Mouse (Mus musculus): ENCODE data around the gene Armc7. TPM values are rescaled to one million over a fixed set of nuclear protein-coding genes. Genes with fewer than 3 reads are reported as not detected.
"Not testable (repeated sequence)": the region's sequence is repeated elsewhere in the genome, so short reads cannot be mapped to it uniquely, and the experiment has no call there.

Gene Armc7
- polyA plus RNA-seq, 1 experiment from 2014 or later, result 7.0 TPM

DNA sequence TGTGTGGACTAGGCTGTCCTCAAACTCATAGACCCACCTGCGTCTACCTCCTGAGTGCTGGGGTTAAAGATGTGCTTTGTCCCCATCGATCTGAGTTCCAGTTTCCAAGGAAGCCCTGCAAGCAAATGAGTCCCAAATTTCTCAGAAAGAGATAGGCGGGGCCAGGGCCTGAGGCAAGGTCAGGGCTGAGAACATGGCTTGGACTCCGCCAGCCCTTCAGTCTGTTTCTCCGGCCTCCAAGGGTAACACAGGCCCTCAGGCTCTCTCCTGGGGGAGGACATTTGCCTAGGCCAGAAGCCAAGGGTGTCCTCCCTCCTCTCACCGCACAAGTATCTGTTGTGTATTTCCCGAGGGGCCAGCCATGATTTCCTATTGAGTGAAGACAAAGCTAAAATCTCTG lies 3.3 kb upstream of the Armc7 start:
- Histone ChIP-seq H3K9me3 (ENCODE audit: control insufficient read depth) (no peaks in the 10 kb centered on the region), H3K27me3 (replicated peaks; ENCODE audit: control insufficient read depth, insufficient read depth, low read length) (no peaks in the 10 kb centered on the region), H3K36me3 (ENCODE audit: control insufficient read depth, insufficient read depth) (no peaks in the 10 kb centered on the region), H3K4me1 (replicated peaks; ENCODE audit: control insufficient read depth, insufficient read depth, low read length) (0 out of 2 replicates have a peak, but pooled peaks cover 6% of the 10 kb centered on the region), H3K27ac (ENCODE audit: low read depth, low read length) (no peak overlapping the region), H3K4me3 (ENCODE audit: low read depth, low read length) (no peak overlapping the region), H3K9ac (ENCODE audit: low read depth, low read length) (no peak overlapping the region), H3K4me2 (replicated peaks; ENCODE audit: low read depth) (no peak overlapping the region)
- WGBS, result 84% methylated on average over 7 of the region's 7 CpGs
- no peak for TF ChIP-seq CTCF (IDR thresholded peaks at IDR 0.05; ENCODE audit: low read depth)
- ATAC-seq, result no peak

DNA sequence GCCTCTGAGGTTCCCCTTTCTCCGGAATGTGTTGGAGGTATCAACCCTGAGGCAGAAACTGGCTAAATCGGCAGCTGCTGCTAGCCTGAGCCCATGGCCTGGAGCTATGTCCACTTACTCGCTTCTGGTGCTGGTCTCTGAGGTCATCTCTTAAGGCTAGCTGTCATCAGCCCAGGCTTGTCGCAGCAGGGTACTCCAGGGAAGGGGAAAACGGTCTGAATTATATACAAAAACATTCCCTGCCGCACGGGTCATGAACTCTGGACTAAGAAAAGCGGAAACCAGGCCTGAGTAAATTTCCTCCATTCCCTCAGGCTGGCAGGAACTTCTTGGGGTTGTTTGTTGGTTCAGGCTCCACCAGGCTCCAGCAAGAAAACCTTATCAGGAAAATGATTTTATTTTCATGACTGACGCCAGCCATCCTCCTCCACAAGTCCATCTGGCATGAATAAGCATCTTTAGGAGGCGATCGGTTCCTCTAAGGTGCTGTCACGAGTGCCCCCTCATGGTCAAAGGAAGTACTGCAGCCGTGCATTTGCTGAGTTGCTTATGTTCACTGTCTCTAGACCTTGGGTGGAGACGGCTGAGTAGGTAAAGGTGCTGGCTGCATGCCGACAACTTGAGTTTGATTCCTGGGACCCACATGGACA lies 1.7 kb upstream of the Armc7 start:
- 24% methylated on average over 15 of the region's 15 CpGs for WGBS
- Histone ChIP-seq H3K4me2 (replicated peaks; ENCODE audit: low read depth) (peak overlapping the region; percentile 6; the same call in 1 of the 2 replicates), H3K27ac (ENCODE audit: low read depth, low read length) (no peak overlapping the region; the same call in 1 of the 2 replicates), H3K4me1 (replicated peaks; ENCODE audit: control insufficient read depth, insufficient read depth, low read length) (0 out of 2 replicates have a peak, but pooled peaks cover 6% of the 10 kb centered on the region), H3K9ac (ENCODE audit: low read depth, low read length) (no peak overlapping the region), H3K4me3 (ENCODE audit: low read depth, low read length) (no peak overlapping the region), H3K36me3 (ENCODE audit: control insufficient read depth, insufficient read depth) (no peaks in the 10 kb centered on the region), H3K27me3 (replicated peaks; ENCODE audit: control insufficient read depth, insufficient read depth, low read length) (no peaks in the 10 kb centered on the region), H3K9me3 (ENCODE audit: control insufficient read depth) (no peaks in the 10 kb centered on the region)
- peak; percentile 98 for TF ChIP-seq CTCF (IDR thresholded peaks at IDR 0.05; ENCODE audit: low read depth)
- ATAC-seq, result peak; percentile 51

DNA sequence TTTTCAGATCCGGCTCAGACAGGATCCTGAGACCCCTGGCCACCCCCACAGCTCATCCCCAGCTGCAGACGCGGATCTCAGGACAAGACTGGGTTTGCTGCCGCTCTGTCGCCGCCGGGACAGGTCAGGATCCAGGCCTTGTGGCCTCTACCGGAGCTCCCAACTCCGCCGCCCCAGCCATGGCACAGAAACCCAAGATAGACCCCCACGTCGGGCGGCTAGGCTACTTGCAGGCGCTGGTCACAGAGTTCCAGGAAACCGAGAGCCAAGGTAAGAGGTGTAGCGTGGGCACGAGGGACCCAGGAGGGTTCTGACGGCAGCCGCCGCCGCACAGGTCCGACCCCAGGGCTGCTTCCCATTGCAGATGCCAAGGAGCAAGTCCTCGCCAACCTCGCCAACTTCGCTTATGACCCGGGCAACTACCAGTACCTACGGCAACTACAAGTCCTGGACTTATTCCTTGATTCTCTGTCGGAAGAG lies 331 bp downstream of the Armc7 start:
- peak overlapping the region; percentile 89 for H3K4me2 ChIP-seq (replicated peaks; ENCODE audit: low read depth)
- peak overlapping the region; percentile 31; the same call in 1 of the 2 replicates for H3K27ac ChIP-seq (ENCODE audit: low read depth, low read length)
- H3K4me1 ChIP-seq (replicated peaks; ENCODE audit: control insufficient read depth, insufficient read depth, low read length), result 0 out of 2 replicates have a peak, but pooled peaks cover 6% of the 10 kb centered on the region
- peaks cover 11% of the 10 kb centered on the region; the same call in 1 of the 2 replicates for H3K36me3 ChIP-seq (ENCODE audit: control insufficient read depth, insufficient read depth)
- H3K27me3 ChIP-seq (replicated peaks; ENCODE audit: control insufficient read depth, insufficient read depth, low read length), result no peaks in the 10 kb centered on the region
- H3K9ac ChIP-seq (ENCODE audit: low read depth, low read length), result peak overlapping the region; percentile 81
- WGBS, result 3% methylated on average over 28 of the region's 28 CpGs
- no peak; the same call in 1 of the 2 replicates for TF ChIP-seq CTCF (IDR thresholded peaks at IDR 0.05; ENCODE audit: low read depth)
- no peaks in the 10 kb centered on the region for H3K9me3 ChIP-seq (ENCODE audit: control insufficient read depth)
- peak overlapping the region; percentile 79 for H3K4me3 ChIP-seq (ENCODE audit: low read depth, low read length)
- peak; percentile 31 for ATAC-seq

DNA sequence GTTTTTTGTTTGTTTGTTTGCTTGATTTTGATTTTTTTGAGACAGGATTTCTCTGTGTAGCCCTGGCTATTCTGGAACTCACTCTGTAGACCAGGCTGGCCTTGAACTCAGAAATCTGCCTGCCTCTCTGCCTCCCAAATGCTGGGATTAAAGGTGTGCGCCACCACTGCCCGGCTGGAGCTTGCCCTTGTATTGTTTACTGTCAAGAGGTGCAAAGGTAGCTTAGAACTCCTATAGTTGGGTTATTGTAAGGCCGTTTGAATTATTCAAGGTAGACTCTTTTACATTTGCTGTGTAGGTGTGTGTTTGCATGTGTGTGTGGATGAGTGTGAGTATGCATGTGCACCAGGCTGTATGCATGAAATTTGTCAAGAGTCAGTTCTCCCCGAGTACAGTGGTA lies 1.2 kb downstream of the Armc7 start:
- not testable (repeated sequence) for H3K27me3 ChIP-seq (replicated peaks; ENCODE audit: control insufficient read depth, insufficient read depth, low read length); H3K9ac ChIP-seq (ENCODE audit: low read depth, low read length); H3K27ac ChIP-seq (ENCODE audit: low read depth, low read length); H3K9me3 ChIP-seq (ENCODE audit: control insufficient read depth); ATAC-seq; H3K4me1 ChIP-seq (replicated peaks; ENCODE audit: control insufficient read depth, insufficient read depth, low read length)
- H3K36me3 ChIP-seq (ENCODE audit: control insufficient read depth, insufficient read depth), result peaks cover 11% of the 10 kb centered on the region; the same call in 1 of the 2 replicates
- peak overlapping the region; percentile 79; the same call in 1 of the 2 replicates for H3K4me3 ChIP-seq (ENCODE audit: low read depth, low read length)
- peak overlapping the region; percentile 89 for H3K4me2 ChIP-seq (replicated peaks; ENCODE audit: low read depth)
- WGBS, result 67% methylated on average over 4 of the region's 4 CpGs

DNA sequence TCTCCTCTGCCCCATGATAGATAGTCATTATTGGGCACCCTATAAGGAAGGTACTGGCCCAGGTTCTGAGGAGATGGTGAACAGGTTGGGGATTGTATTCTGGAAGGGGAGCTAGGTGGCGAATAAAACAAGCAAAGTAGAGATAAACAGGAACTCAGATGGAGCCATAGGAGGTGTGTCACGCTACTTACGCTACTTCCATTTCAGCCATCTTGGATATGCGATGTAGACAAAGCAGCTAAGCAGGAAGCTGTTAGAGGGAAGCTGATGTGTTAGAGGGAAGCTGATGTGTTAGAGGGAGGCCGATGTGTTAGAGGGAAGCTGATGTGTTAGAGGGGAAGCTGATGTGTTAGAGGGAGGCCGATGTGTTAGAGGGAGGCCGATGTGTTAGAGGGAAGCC lies 1.9 kb downstream of the Armc7 start:
- not testable (repeated sequence) for H3K4me2 ChIP-seq (replicated peaks; ENCODE audit: low read depth); H3K9ac ChIP-seq (ENCODE audit: low read depth, low read length); H3K27ac ChIP-seq (ENCODE audit: low read depth, low read length); H3K4me1 ChIP-seq (replicated peaks; ENCODE audit: control insufficient read depth, insufficient read depth, low read length); H3K9me3 ChIP-seq (ENCODE audit: control insufficient read depth); H3K27me3 ChIP-seq (replicated peaks; ENCODE audit: control insufficient read depth, insufficient read depth, low read length); ATAC-seq; H3K4me3 ChIP-seq (ENCODE audit: low read depth, low read length)
- WGBS, result 81% methylated on average over 7 of the region's 7 CpGs
- H3K36me3 ChIP-seq (ENCODE audit: control insufficient read depth, insufficient read depth), result peaks cover 11% of the 10 kb centered on the region; the same call in 1 of the 2 replicates

DNA sequence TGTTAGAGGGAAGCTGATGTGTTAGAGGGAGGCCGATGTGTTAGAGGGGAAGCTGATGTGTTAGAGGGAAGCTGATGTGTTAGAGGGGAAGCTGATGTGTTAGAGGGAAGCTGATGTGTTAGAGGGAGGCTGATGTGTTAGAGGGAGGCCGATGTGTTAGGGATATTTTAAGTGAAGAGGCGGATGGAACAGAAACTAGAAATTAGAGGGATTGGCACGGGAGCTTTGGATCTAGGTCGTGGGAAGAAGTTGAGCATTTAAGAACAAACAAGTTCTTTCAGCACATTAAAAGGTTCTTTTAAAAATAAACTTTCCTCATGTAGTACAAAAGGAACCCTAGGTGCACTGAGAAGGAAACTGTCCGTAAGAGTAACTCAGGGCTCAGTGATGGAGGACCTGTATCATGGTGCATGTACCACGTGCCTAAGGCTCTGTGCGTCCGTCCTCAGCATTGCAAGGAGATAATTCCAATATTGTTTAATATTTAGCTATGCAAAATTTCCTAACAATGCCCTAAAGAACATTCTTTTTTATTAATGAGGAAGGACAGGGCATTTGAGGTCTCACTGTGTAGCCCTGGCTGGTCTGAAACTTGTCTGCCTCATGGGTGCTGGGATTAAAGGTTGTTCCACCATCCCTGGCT lies 3.0 kb downstream of the Armc7 start:
- no peak overlapping the region for H3K27ac ChIP-seq (ENCODE audit: low read depth, low read length)

More for the DNA sequence above, 3.0 kb downstream of the Armc7 start:
- no peak for ATAC-seq
- no peak overlapping the region for H3K4me3 ChIP-seq (ENCODE audit: low read depth, low read length)
- 0 out of 2 replicates have a peak, but pooled peaks cover 6% of the 10 kb centered on the region for H3K4me1 ChIP-seq (replicated peaks; ENCODE audit: control insufficient read depth, insufficient read depth, low read length)
- no peak overlapping the region for H3K4me2 ChIP-seq (replicated peaks; ENCODE audit: low read depth)
- H3K9me3 ChIP-seq (ENCODE audit: control insufficient read depth), result no peaks in the 10 kb centered on the region
- WGBS, result 80% methylated on average over 9 of the region's 9 CpGs
- H3K36me3 ChIP-seq (ENCODE audit: control insufficient read depth, insufficient read depth), result peaks cover 11% of the 10 kb centered on the region; the same call in 1 of the 2 replicates
- TF ChIP-seq CTCF (IDR thresholded peaks at IDR 0.05; ENCODE audit: low read depth), result no peak
- no peak overlapping the region for H3K9ac ChIP-seq (ENCODE audit: low read depth, low read length)
- no peaks in the 10 kb centered on the region for H3K27me3 ChIP-seq (replicated peaks; ENCODE audit: control insufficient read depth, insufficient read depth, low read length)

Data from intestine, postnatal 0 days (tissue).